Mouse (Mus musculus) hindbrain, embryonic 15.5 days (tissue): Measurements from ENCODE around the gene Insr. TPM values are rescaled to one million over a fixed set of nuclear protein-coding genes. Genes with fewer than 3 reads are reported as not detected.
A peak's percentile ranks its signal among the peaks of the same experiment; 100 is the strongest.
"Not testable (repeated sequence)": the region's sequence is repeated elsewhere in the genome, so short reads cannot be mapped to it uniquely, and the experiment has no call there.

ENCODE experiments used
- ATAC-seq: fragments of 200-750 bp; cut with Nextera tagmentation; 2 replicates; pipeline ENCODE4 v1.8.0; 2017; ENCODE audit warnings: low read depth, moderate number of reproducible peaks, moderate TSS enrichment; ENCODE audit not compliant: low FRiP score
- H3K27ac ChIP-seq: fragments of 300-500 bp; sonication (generic); replicated peaks from 2 replicates; pipeline ENCODE4 v1.5.1; 2015; ENCODE audit warnings: mild to moderate bottlenecking, inconsistent platforms
- H3K27me3 ChIP-seq: fragments of 300-500 bp; sonication (generic); 2 replicates; pipeline ENCODE4 v1.6.1; 2015; ENCODE audit warnings: control low read depth, inconsistent platforms
- H3K36me3 ChIP-seq: fragments of 300-500 bp; sonication (generic); 2 replicates; pipeline ENCODE4 v1.6.1; 2015; ENCODE audit warnings: control low read depth, inconsistent platforms
- H3K4me1 ChIP-seq: fragments of 300-500 bp; sonication (generic); replicated peaks from 2 replicates; pipeline ENCODE4 v1.6.1; 2015; ENCODE audit warnings: control low read depth, inconsistent platforms
- H3K4me2 ChIP-seq: fragments of 300-500 bp; sonication (generic); 2 replicates; pipeline ENCODE4 v1.6.1; 2015; ENCODE audit warnings: moderate library complexity, mild to moderate bottlenecking, inconsistent platforms
- H3K4me3 ChIP-seq: fragments of 300-500 bp; sonication (generic); 2 replicates; pipeline ENCODE4 v1.5.1; 2015; ENCODE audit warnings: mild to moderate bottlenecking, inconsistent platforms
- H3K9ac ChIP-seq: fragments of 300-500 bp; sonication (generic); 2 replicates; pipeline ENCODE4 v1.6.1; 2015; ENCODE audit warnings: inconsistent platforms
- H3K9me3 ChIP-seq: fragments of 300-500 bp; sonication (generic); 2 replicates; pipeline ENCODE4 v1.6.1; 2016; ENCODE audit warnings: control low read depth, inconsistent platforms
- WGBS: fragments of 180-500 bp; shearing (Covaris S2); methylation state at CpG from one replicate; pipeline ENCODE4 v1.1.7; 2015; 5-methylcytosine and 5-hydroxymethylcytosine counted together
- polyA plus RNA-seq: library from polyadenylated mRNA; unstranded; fragments of >200 nt; fragmentation: Nextera tagmentation; extraction: Ambion mirVana; gene quantifications from 2 replicates; pipeline ENCODE4 v1.2.1, GENCODE M21; 2015

Gene Insr
- polyA plus RNA-seq, 1 experiment from 2014 or later, result 55.9 TPM

GRCm38 (mm10) chr8:3209960-3210359, 69.5 kb downstream of the Insr start:
- no peaks in the 10 kb centered on the region for H3K27me3 ChIP-seq
- no peak for ATAC-seq
- H3K27ac ChIP-seq, result peak overlapping the region; percentile 34; the same call in 1 of the 2 replicates
- no peak overlapping the region for H3K4me2 ChIP-seq
- H3K9ac ChIP-seq, result no peak overlapping the region
- WGBS, result 93% methylated on average over 3 of the region's 3 CpGs
- no peak overlapping the region for H3K4me3 ChIP-seq
- peaks cover 18% of the 10 kb centered on the region for H3K36me3 ChIP-seq
- H3K4me1 ChIP-seq, result peaks cover 7% of the 10 kb centered on the region; the same call in 1 of the 2 replicates
- no peaks in the 10 kb centered on the region for H3K9me3 ChIP-seq

GRCm38 (mm10) chr8:3209268-3209667, 70.1 kb downstream of the Insr start:
- Histone ChIP-seq H3K36me3 (peaks cover 21% of the 10 kb centered on the region), H3K27ac (no peak overlapping the region), H3K4me1 (0 out of 2 replicates have a peak, but pooled peaks cover 4% of the 10 kb centered on the region), H3K4me3 (no peak overlapping the region), H3K4me2 (no peak overlapping the region), H3K9ac (no peak overlapping the region), H3K27me3 (no peaks in the 10 kb centered on the region), H3K9me3 (no peaks in the 10 kb centered on the region)
- 70% methylated on average over 3 of the region's 3 CpGs for WGBS
- ATAC-seq, result no peak

- Histone ChIP-seq H3K36me3 (peaks cover 23% of the 10 kb centered on the region), H3K4me2 (no peak overlapping the region), H3K4me1 (0 out of 2 replicates have a peak, but pooled peaks cover 4% of the 10 kb centered on the region), H3K9ac (no peak overlapping the region), H3K27me3 (no peaks in the 10 kb centered on the region), H3K9me3 (no peaks in the 10 kb centered on the region), H3K4me3 (no peak overlapping the region), H3K27ac (no peak overlapping the region)
- no peak for ATAC-seq
Measured at GRCm38 (mm10) chr8:3208729-3209128, 70.7 kb downstream of the Insr start.

- Histone ChIP-seq H3K4me3 (no peak overlapping the region), H3K4me1 (no peaks in the 10 kb centered on the region), H3K27me3 (no peaks in the 10 kb centered on the region), H3K9me3 (no peaks in the 10 kb centered on the region), H3K9ac (no peak overlapping the region), H3K27ac (no peak overlapping the region), H3K4me2 (no peak overlapping the region), H3K36me3 (peaks cover 51% of the 10 kb centered on the region)
- 88% methylated on average over 3 of the region's 3 CpGs for WGBS
- ATAC-seq, result no peak
Measured at GRCm38 (mm10) chr8:3204758-3205443, 74.5 kb downstream of the Insr start.

GRCm38 (mm10) chr8:3202792-3203191, 76.6 kb downstream of the Insr start:
- no peak for ATAC-seq
- Histone ChIP-seq H3K36me3 (peaks cover 58% of the 10 kb centered on the region), H3K4me3 (no peak overlapping the region), H3K9me3 (no peaks in the 10 kb centered on the region), H3K27ac (no peak overlapping the region), H3K4me1 (no peaks in the 10 kb centered on the region), H3K27me3 (no peaks in the 10 kb centered on the region), H3K9ac (no peak overlapping the region), H3K4me2 (no peak overlapping the region)
- 96% methylated on average over 7 of the region's 7 CpGs for WGBS

GRCm38 (mm10) chr8:3194297-3194696, 85.1 kb downstream of the Insr start:
- H3K9me3 ChIP-seq, H3K9ac ChIP-seq, H3K27me3 ChIP-seq, H3K4me3 ChIP-seq, H3K4me2 ChIP-seq, H3K4me1 ChIP-seq, ATAC-seq, H3K27ac ChIP-seq: not testable (repeated sequence)
- H3K36me3 ChIP-seq, result peaks cover 82% of the 10 kb centered on the region

GRCm38 (mm10) chr8:3191006-3191405, 88.4 kb downstream of the Insr start:
- H3K27me3 ChIP-seq, result no peaks in the 10 kb centered on the region
- H3K4me2 ChIP-seq, result no peak overlapping the region
- no peak for ATAC-seq
- no peak overlapping the region for H3K4me3 ChIP-seq
- no peak overlapping the region for H3K9ac ChIP-seq
- peaks cover 4% of the 10 kb centered on the region; the same call in 1 of the 2 replicates for H3K9me3 ChIP-seq
- H3K27ac ChIP-seq, result no peak overlapping the region
- peaks cover 96% of the 10 kb centered on the region for H3K36me3 ChIP-seq
- no peaks in the 10 kb centered on the region for H3K4me1 ChIP-seq

- Histone ChIP-seq H3K9ac (no peak overlapping the region), H3K4me2 (no peak overlapping the region), H3K4me1 (no peaks in the 10 kb centered on the region), H3K36me3 (peaks cover 89% of the 10 kb centered on the region), H3K27me3 (no peaks in the 10 kb centered on the region), H3K4me3 (no peak overlapping the region), H3K9me3 (no peaks in the 10 kb centered on the region), H3K27ac (no peak overlapping the region)
- no peak for ATAC-seq
- WGBS, result 92% methylated on average over 1 of the region's 1 CpGs
Measured at GRCm38 (mm10) chr8:3187456-3187855, 92.0 kb downstream of the Insr start.

GRCm38 (mm10) chr8:3179930-3180329, 99.5 kb downstream of the Insr start:
- Histone ChIP-seq H3K4me1 (no peaks in the 10 kb centered on the region), H3K9ac (no peak overlapping the region), H3K27ac (no peak overlapping the region), H3K36me3 (peaks cover 50% of the 10 kb centered on the region), H3K4me3 (no peak overlapping the region), H3K9me3 (no peaks in the 10 kb centered on the region), H3K4me2 (no peak overlapping the region), H3K27me3 (no peaks in the 10 kb centered on the region)
- ATAC-seq, result no peak
- WGBS, result 77% methylated on average over 1 of the region's 1 CpGs

- H3K4me2 ChIP-seq, result no peak overlapping the region
- H3K27me3 ChIP-seq, result no peaks in the 10 kb centered on the region
- H3K4me3 ChIP-seq, result no peak overlapping the region
- H3K9me3 ChIP-seq, result no peaks in the 10 kb centered on the region
- H3K9ac ChIP-seq, result no peak overlapping the region
- no peaks in the 10 kb centered on the region for H3K4me1 ChIP-seq
- H3K27ac ChIP-seq, result no peak overlapping the region
- WGBS, result 98% methylated on average over 4 of the region's 4 CpGs
- peaks cover 56% of the 10 kb centered on the region for H3K36me3 ChIP-seq
- no peak for ATAC-seq
Measured at GRCm38 (mm10) chr8:3177440-3177839, 102.0 kb downstream of the Insr start.

GRCm38 (mm10) chr8:3172246-3172645, 107.2 kb downstream of the Insr start:
- no peak overlapping the region for H3K27ac ChIP-seq
- H3K4me1 ChIP-seq, result no peaks in the 10 kb centered on the region
- no peak overlapping the region for H3K4me2 ChIP-seq
- H3K9ac ChIP-seq, result no peak overlapping the region
- no peaks in the 10 kb centered on the region for H3K27me3 ChIP-seq
- 92% methylated on average over 1 of the region's 1 CpGs for WGBS
- H3K9me3 ChIP-seq, result no peaks in the 10 kb centered on the region
- no peak for ATAC-seq
- H3K36me3 ChIP-seq, result peaks cover 82% of the 10 kb centered on the region
- no peak overlapping the region for H3K4me3 ChIP-seq

GRCm38 (mm10) chr8:3146506-3146905, 132.9 kb downstream of the Insr start:
- ATAC-seq, result no peak
- Histone ChIP-seq H3K4me2 (no peak overlapping the region), H3K4me3 (no peak overlapping the region), H3K27ac (no peak overlapping the region), H3K4me1 (no peaks in the 10 kb centered on the region), H3K9me3 (no peaks in the 10 kb centered on the region), H3K36me3 (no peaks in the 10 kb centered on the region), H3K27me3 (no peaks in the 10 kb centered on the region), H3K9ac (no peak overlapping the region)
- 91% methylated on average over 1 of the region's 1 CpGs for WGBS

- not testable (repeated sequence) for H3K36me3 ChIP-seq, H3K9ac ChIP-seq, H3K4me2 ChIP-seq, H3K4me3 ChIP-seq, H3K27me3 ChIP-seq, H3K4me1 ChIP-seq, H3K27ac ChIP-seq, ATAC-seq, H3K9me3 ChIP-seq
- 81% methylated on average over 5 of the region's 5 CpGs for WGBS
Measured at GRCm38 (mm10) chr8:3100416-3100815, 179.0 kb downstream of the Insr start.
